Mouse (Mus musculus) adrenal gland, adult 8-10 months (tissue): ENCODE data around the gene Alkal2. TPM values are rescaled to one million over a fixed set of nuclear protein-coding genes. Genes with fewer than 3 reads are reported as not detected.

Experiments used
- DNase-seq: peaks from one replicate; pipeline ENCODE4 v3.0.0; 2022
- total RNA-seq, 4 experiments: library from RNA; stranded (reverse); gene quantifications; 2 replicates each; pipeline ENCODE4 v1.2.4; 2022

Alkal2 gene
- total RNA-seq = under 1 TPM in 1 of 4 experiments, not detected in 3; 0.17 TPM

GRCm38 (mm10) chr12:30883986-30884621 is at the start of gene Alkal2:
TSS of gene Alkal2 (plus strand) at chr12:30884322.
- no peak for DNase-seq

DNA sequence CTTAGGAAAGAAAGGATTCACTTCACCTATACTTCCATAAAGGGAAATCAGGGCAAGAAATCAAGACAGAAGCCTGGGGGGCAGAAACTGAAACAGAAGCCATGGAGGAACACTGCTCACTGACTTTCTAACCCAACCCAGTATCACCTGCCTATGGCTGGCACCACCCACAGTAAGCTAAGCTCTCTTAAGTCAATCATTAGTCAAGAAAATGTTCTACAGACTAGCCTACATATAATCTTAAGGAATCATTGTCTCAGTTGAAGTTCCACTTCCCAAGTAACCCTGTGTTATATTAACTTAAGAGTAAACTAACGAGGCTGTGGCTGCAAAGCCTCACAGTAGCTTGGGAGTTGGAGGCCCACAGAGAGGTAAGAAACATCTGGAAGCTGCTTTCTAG is 35.6 kb upstream of the Alkal2 start:
- no peak for DNase-seq

DNA sequence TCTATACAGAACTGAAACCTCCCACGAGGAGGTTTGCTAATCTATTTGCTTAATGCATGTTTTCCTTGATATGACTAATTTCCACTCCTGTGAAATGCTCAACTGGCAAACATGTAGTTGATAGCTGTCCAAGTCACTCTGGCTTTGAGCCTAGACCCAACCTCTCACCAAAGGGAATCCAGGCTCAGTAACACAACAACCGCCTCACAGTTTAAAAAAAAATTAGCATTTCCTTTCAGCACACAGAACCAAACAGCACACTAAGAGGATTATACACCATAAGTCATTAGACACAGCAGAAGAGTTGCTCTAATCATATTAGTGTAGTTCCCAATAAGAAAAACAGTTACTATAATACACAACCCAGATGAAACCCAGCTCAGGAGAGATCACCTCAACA is 33.2 kb upstream of the Alkal2 start:
- DNase-seq = no peak

GRCm38 (mm10) chr12:30851871-30852270 is 32.3 kb upstream of the Alkal2 start:
- no peak for DNase-seq

GRCm38 (mm10) chr12:30855442-30856159 is 28.5 kb upstream of the Alkal2 start:
- no peak for DNase-seq

DNA sequence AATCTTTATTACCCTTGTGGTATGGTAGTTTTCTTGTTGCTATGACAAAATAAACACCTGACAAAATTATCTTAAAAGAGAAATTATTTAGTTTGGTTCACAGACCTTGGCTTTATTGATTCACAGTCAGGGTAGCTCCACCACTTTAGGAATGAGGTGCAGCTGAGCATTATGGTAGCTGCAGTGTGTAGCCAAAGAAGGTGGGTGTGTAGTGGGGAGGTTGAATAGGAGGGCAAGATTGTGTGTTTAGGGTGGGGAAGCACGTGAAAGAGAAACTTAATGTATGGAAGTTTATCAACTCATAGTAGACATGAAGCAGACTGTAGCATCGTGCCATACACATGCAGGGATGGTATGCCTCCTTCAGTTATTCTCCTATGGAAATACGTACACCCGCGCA is 27.9 kb upstream of the Alkal2 start:
- DNase-seq = no peak

DNA sequence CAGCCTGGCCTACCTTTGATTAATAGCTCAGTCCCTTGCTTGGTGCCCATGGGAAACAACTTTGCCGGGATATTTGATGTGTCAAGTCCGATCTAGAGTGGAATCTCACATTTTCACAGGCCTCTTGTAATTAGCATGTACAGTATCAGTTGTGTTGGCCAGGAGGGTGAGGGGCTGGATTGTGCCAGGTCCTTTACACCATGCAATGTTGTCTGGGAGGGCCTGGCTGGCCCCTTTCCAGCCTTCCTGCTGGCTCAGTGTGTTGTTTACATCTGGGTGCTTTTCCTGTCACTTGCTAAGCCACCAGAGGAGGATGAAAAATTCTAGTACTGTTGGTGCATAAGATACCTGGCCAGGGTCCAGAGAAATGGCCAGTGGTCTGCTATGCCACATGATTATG is 19.8 kb upstream of the Alkal2 start:
- DNase-seq = no peak

DNA sequence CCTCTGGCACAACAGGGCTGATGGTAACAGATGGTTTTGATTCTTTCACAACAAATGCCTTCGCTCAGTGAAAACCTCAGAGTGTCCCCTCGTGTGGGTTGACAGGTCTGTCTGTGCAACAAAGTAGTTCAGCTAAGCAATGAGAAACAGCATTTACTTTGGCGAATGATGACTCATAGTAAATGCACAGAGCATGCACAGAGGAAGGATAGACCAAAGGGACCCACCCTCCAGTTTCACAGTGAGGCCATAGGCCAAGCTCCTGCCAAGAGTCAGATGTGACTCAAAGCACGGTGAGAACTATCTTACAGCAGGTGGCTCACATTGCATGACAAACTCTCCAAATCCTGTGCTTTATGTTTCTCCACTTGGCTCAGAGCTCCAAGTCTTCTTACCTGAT is 18.3 kb upstream of the Alkal2 start:
- no peak for DNase-seq

DNA sequence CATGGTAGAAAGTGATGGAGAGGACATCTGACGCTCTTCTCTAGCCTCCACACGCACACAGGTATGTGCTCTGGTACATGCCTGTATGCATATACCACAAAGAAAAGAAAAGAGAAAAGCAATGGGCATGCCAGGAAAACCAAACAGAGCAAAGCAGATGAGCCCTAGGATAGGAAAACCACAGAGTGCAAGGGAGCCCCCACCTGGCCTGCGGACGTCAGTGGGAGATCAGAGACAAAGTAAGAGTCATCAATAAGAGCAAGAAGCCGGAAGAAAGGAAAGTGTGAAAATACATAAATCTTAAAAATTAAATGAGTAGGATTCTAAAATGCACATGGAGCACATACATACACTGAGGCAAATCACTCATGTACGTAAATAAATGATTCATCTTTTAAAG is 4.7 kb upstream of the Alkal2 start:
- DNase-seq = no peak

DNA sequence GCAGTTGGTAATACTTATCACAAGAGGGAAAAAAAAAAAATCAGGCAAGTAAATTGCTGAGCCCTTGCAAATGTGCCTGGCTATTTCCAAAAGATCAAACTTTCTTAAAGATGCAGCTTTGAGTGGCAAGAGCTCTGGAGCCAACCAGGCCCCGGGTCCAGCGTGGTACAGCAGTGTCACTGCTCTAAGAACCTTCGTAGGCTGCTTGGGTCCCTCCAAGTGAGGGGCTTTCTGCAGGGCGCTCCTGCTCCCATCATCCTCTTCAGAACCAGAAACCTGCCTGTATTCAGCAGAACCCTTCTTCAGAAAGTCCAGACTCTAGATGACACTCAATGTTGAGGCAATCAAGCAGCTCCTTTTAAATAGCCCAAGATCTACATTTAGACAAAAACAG is 533 bp upstream of the Alkal2 start:
- DNase-seq = no peak

GRCm38 (mm10) chr12:30884622-30885230 is 604 bp downstream of the Alkal2 start:
- no peak for DNase-seq

- no peak for DNase-seq
Measured at GRCm38 (mm10) chr12:30885891-30886290, 1.8 kb downstream of the Alkal2 start.

DNA sequence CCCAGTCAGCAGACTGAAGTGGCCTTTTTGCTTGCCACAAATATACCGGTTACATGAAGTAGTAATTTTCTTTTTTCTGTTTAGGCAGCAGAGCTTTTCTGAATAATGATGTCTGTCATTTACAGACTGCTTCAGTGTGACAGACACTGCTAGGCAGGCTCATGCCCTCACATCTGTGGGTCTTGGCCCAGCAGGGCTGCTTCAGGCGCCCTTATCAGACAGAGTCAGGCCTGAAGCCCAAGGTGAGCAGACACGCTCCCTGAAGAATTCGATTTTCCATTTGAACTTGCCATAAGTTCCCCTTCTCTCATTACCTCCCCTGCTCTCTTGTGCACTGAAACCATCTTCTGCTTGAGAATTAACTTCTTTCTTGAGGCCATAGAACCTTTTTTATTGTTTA is 3.9 kb downstream of the Alkal2 start:
- no peak for DNase-seq

DNA sequence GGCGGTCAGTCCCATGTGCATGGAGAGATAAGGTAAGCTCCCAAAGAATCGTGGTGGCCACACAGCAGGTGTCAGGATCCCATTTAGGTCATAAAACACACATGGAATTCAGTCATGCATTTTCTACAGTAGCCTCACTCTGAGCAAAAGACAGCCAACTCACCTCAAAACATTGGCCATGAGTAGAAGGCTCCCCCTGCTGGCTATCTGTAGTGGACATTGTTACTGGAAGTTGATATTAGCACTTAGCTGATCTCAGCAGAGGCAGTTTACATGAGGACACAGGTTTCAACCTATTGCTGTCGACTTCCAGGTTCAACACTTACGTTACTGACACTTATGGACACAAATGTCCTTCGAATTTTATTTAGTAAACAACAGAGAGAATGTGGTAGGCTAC is 5.9 kb downstream of the Alkal2 start:
- no peak for DNase-seq

DNA sequence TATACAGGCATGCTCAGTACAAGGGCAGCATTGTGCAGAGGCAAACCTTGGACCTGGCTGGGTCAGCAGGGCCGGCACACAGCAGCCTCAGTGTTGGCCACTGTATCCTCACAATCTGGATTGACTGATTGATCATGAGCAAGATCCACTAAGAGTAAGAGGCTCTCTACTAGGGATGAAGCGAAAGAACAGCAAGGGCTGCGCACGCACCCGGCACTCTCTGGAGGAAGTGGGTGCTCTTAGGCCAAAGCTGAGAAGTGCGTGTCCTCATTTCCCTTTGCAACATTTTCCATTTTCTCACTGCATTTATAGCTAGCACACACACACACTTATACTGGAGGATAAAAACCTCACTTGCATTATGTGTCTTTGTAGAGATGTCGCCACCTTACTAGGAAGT is 7.3 kb downstream of the Alkal2 start:
- DNase-seq = no peak

DNA sequence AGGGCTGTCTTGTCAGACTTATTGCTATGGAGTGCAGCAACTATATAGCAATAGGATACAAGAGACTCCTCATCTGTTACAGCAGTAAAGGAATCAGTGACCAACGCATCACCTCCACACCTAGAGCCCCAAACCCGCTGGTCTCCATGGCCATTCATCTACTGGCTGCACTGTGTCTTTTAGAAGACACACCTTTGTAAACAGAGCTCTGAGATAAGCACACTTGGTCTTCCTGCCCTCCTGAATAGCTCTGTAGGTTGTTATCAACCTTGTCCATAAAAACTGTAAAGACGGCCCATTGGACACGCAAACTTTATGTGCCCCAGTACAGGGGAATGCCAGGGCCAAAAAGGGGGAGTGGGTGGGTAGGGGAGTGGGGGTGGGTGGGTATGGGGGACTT is 12.9 kb downstream of the Alkal2 start:
- no peak for DNase-seq

DNA sequence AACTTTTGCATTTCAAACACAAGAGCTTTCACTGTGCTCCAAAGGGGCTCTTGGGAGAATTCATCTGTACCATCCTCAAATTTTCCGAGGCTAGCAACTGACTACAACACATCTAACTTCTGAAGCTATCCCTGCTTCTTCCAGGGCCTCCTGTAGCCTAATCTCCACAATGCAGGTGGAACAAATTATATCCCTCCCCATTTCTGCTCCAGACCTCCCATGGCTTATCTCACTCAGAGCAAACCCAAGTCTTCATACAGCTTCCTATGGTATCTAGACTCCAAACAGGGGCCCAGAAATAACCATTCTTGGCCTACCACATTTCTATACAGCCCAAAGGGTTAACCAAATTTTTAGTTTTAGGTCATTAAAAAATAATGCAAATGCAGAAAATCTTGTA is 24.5 kb downstream of the Alkal2 start:
- DNase-seq = no peak

DNA sequence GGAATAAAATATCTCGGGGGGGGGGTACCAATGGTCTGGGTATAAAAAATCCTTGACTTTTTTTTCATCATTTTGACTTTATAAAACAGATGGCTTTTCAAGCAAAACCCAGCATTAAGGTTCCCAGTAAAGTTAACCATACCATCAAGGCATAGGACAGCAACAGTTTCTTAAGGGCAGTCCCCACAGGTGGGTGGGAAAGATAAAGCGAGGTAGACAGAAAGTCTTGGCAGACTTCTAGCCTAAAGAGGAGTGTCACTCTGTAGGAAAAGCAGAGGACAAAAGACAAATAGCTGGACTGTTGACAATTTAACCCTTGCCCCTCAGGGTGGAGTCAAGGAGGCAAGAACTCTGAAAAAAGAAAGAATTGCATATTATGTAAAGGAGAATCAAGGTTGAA is 25.8 kb downstream of the Alkal2 start:
- DNase-seq = no peak

- no peak for DNase-seq
Measured at GRCm38 (mm10) chr12:30910860-30911259, 26.7 kb downstream of the Alkal2 start.

DNA sequence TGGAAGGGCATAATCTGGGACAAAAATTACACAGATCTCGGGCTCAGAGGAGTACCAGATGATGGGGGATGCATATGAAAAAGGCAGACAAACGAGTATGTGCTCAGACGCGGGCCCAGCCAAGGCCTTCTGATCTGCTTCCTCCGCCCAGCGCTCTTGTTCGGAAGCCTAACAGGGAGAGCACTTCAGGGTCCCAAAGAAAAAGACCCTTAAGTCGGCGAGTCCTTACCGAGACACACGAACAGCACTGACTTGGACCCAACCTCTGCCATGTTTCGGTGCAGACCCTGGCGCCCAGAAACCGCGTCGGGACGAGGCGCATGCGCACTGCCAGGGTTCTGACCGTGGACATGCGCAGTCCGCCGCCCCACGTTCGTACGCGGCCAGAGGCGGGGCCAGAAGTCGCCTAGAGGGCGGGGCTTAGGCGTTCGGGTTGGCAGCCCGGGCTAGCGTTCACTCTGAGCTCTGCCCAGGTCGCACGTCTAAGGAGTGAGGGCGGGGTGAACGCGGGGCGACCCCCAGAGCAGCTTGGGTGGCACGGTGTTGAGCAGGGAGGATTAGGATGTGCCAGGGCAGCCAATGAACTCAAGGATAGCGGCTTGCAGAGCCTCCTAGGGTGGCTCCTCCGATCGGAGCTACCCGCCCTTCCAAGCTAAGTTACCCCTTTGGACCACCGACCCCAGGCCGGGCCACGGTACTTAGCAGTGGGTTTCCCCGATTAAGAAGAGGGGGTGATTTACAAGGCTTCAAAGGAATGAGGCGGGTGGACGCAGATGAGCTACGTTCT is 27.3 kb downstream of the Alkal2 start, which contains the start of the genes Acp1 and Sh3yl1:
TSS of gene Acp1 (minus strand) at position 329 of the 787 bp plus-strand sequence.
TSS of gene Sh3yl1 (plus strand) at position 408 of the 787 bp plus-strand sequence.
- DNase-seq = peak; percentile 93

- DNase-seq = peak; percentile 28
Measured at GRCm38 (mm10) chr12:30912048-30912381, 27.9 kb downstream of the Alkal2 start.

GRCm38 (mm10) chr12:30912840-30913239 is 28.7 kb downstream of the Alkal2 start:
- DNase-seq = no peak

GRCm38 (mm10) chr12:30922401-30922800 is 38.3 kb downstream of the Alkal2 start:
- DNase-seq = no peak
